Mouse (Mus musculus) cerebellum, postnatal 4 days (tissue): ENCODE data around the gene Snx9.

Experiments
- DNase-seq, 2 experiments: peaks; one replicate each; pipeline ENCODE4 v3.0.0; 2022; ENCODE audit warnings: low spot score in 2 of 2, mixed read lengths in 1 of 2

Gene Snx9

GRCm38 (mm10) chr17:5806823-5807222, 34.3 kb upstream of the Snx9 start:
- DNase-seq, result no peak

DNA sequence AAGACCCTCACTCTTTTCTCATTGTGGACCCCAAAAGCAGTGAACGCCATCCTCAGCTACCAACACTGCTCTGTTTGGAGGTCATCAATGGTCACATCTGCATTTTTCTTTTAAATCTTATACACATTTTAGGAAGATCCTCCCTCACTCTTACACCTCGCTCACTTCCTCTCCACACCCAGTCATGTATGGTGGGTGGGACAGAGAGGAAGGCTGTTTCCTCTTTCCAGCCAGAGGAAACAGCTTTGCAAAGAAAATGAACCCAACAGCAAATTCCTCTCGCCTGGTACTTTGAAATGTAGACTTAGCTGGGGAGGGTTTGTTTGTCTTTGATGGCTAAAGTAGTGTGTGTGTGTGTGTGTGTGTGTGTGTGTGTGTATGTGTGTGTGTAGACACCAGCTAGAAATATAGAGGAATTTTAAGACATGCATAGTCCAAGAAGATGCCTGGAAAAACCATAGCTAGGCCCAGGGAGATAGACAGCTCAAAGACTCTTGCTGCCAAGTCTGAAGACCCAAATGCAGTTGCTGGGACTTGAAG, 33.2 kb upstream of the Snx9 start:
- no peak for DNase-seq

DNA sequence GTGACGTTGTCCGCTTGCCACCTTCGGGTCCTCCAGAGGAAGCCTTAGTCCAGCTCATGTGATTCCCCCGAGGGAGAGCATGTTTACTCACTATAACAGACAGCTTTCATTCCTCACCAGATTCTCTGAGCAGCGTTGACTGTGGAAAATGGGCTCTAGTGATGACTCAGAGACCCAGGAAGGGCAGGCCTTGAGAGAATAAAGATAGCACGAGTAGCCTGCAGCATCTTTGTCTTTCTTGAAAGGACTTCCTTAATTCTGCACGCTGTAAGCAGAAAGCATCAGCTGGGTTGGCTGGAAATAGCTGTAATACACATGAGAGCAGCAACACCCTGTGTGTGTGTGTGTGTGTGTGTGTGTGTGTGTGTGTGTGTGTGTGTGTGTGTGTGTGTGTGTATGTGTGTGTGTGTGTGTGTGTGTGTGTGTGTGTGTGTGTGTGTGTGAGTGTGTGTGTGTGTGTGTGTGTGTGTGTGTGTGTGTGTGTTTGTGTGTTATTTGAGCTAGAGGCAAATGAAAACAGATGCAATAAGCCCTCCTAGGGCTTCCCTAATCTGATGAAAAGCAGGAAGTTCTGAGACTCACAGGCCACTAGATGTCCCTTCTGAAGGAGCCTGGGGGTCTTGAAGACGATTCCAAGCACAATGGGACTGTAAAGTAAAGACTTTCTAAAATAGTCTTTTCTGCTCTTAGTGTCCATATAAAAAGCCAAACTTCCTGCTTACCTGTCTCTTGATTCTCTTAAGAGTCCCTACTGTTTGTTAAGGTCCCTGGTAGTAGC, 27.1 kb upstream of the Snx9 start:
- no peak for DNase-seq

DNA sequence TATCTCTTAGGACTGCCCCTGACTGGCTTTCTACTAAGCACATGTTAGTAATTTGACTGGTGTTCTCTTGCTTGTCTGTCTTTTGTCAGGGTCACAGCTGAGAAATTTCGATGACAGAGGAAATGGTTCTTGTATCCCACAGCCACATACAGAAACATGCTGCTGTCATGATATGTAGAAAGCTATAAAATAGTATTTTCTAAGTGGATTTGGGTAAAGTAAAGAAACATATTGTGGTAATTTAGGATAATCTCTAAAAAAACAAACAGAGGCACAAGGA, 26.5 kb upstream of the Snx9 start:
- DNase-seq, result no peak

DNA sequence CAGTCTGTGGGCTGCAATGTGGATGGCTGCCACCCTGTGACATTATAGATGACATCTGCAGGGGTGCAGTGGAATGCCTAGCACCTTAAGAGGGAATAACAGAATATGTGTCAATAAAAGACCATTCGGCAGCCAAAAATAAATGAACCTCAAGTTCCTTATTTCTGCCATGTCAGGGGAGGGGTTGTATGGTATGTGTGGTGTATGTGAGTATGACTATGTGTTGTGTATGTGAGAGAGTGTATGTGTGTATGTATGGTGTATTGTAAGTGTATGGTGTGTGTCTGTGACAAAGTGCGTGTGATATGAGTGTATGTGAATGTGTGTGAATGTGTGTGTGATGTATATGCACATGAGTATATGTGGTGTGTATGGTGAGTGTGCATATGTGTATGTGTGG, 23.3 kb upstream of the Snx9 start:
- no peak for DNase-seq

DNA sequence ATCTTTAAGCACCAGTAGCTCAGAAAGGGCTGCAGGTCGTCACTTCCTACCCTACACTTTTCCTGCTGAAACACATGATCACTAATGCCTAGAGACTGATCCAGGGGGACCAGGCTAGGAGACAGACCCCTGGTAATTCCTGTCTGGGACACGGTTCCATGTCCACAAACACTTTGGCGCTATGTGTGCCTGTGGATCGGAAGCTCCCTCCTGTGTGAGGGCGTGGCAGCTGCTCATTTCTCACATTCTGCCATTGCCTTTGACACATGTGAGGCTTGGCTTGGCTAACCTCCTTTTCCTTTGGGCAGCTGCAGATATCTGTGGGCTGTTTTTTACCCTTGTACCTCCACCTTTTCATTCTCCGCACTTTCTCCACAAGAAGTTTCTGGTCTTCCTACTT, 22.0 kb upstream of the Snx9 start:
- no peak for DNase-seq

DNA sequence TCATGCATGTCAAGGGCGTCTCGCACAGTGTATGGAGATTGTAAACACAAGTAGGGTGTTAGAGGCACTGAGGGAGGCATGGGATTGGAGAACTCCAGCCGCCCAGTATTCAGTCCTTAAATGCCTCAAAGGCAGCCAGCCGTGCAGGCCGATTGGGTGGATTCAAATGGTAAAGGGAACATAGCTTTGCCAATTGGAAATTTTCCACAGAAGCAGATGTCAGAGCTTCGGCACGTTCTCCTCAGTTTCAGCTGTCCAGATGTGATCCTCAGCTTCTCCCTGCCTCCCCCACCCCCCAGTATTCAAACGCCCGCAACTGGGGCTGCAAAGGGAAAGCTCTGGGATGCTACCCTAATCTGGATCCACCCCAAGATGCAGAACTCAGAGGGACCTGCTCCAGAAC, 21.3 kb upstream of the Snx9 start:
- no peak for DNase-seq

GRCm38 (mm10) chr17:5822541-5822940, 18.6 kb upstream of the Snx9 start:
- no peak for DNase-seq

DNA sequence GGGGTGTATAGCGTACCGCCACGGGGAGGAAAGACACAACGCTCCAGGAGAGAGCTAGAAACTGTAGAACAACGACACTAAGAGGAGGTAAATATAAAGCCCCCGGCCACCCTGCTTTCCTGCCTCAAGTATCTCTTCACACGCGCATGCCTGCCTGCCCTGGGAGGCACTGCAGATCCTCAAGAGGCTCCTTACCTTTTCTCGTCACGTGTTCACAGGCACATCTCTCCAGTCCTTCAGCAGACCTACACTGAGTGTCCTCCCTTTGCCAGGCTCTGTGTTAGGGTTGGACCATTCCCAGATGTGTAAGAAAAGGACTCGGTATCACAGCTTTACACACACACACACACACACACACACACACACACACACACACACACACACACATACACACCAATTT, 18.1 kb upstream of the Snx9 start:
- DNase-seq, result no peak

- no peak for DNase-seq
Observed at GRCm38 (mm10) chr17:5827836-5828582, 13.1 kb upstream of the Snx9 start.

- no peak for DNase-seq
Observed at GRCm38 (mm10) chr17:5828583-5828836, 12.6 kb upstream of the Snx9 start.

- DNase-seq, result no peak
Observed at GRCm38 (mm10) chr17:5828944-5829343, 12.2 kb upstream of the Snx9 start.

GRCm38 (mm10) chr17:5829930-5830329, 11.2 kb upstream of the Snx9 start:
- no peak for DNase-seq

DNA sequence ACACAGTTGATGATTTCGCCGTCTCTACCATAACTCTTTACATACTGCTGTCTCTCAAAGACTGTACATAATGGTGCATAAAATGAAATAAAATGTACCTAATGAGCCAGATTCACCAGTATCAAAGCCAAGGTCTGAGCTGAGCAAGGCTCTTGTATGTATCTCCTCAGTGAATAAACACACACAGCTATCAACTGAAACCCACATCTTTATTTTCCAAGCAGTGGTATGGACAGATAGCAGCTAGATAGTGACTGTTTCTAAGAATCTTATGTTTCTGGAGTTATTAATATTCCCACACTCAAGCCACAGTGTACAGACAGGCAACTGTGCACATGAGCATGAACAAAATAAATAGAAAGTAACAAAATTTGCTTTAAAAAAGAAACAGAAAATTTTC, 10.7 kb upstream of the Snx9 start:
- no peak for DNase-seq

DNA sequence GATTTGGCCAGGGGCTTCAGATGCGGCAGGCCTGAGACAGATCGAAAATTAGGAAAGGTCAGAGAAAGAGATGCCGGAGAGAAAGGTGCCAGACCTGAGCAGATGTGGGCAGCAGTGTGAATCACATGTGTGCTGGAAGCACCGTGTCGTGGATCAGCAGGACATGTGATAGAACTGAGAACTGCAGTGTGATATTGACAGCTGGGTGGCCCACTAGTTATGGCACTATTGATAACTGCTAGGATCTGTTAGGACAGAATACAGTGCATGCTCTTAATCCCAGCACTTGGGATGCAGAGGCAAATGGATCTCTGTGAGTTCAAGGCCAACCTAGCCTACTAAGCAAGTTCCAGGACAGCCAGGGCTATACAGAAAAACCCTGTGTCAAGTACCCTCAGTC, 10.3 kb upstream of the Snx9 start:
- DNase-seq, result no peak

DNA sequence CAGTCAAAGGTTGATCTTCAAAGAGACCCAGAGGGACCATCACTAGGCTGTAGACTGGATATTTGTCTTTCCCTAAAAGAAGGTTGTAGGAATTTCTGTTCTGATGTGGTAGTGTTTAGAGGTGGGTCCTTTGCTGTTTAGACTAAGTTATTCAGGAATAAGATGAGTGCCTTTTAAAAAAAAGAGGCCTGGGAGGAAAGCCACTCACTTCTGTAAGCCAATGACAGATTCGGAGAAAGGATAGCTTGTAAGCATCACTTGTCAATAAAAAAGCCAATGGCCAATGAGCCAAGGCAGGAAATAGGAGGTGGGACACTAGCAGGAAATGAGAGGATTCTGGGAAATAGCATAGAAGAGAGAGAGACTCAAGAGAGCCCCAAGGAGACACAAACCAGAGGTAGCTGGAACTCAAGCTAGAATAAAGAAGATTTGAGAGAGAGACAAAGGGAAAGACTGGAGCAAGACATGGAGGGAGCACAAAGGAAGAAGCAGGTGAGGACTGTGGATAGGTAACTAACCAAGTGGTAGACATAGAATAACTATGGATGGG, 9.8 kb upstream of the Snx9 start:
- no peak for DNase-seq

- DNase-seq, result no peak
Observed at GRCm38 (mm10) chr17:5834166-5834565, 7.0 kb upstream of the Snx9 start.

DNA sequence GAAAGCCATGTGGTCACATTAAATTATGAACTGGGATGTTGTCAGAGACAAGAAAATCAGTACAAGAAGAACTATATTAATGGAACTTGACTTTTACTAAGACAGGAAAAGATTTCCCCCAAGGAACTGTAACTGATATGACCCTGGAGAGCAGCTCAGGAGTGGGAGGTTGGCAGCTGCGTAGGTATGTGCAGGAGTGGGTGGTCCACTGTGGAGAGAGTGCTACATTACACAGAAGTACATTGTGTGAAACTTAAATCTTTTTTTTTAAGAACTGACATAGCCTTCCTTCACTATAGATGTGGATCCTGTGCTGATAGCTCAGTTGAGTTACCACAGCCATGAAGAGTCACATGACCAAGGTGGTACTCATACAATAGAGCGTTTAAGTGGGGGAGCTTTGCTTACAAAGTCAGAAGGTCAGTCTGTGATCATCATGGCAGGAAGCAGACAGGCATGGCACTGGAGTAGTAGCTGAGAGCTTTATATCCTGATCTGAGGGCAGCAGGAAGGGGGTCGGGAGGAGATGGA, 6.3 kb upstream of the Snx9 start:
- no peak for DNase-seq

DNA sequence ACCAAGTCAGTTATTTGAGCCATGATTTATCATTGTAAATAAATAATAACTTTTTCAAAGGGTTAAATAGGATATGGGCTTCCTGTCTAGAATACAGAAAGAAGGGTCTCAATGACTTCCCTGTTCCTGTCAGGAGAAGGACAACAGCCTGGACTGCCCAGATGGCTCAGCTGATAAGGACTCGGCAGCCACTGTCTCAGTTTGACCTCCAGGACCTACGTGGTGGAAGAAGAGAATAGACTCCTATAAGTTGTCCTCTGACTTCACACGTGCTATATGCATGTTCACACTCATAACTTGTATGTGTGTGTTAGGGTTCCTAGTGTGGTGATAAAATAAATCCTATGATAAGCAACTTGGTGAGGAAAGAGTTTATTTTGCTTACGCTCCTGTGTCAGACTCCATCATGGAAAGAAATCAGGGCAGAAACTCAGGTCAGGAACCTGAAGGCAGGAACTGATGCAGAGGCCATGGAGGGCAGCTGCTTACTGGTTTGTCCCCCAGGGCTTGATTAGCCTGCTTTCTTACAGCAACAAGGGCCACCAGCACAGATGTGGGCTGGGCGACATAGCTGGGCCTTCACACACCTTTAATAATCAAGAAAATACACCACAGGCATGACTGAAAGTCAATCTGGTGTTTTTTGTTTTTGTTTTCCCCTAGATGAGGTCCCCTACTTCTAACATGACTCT, 1.4 kb upstream of the Snx9 start:
- DNase-seq, result no peak

DNA sequence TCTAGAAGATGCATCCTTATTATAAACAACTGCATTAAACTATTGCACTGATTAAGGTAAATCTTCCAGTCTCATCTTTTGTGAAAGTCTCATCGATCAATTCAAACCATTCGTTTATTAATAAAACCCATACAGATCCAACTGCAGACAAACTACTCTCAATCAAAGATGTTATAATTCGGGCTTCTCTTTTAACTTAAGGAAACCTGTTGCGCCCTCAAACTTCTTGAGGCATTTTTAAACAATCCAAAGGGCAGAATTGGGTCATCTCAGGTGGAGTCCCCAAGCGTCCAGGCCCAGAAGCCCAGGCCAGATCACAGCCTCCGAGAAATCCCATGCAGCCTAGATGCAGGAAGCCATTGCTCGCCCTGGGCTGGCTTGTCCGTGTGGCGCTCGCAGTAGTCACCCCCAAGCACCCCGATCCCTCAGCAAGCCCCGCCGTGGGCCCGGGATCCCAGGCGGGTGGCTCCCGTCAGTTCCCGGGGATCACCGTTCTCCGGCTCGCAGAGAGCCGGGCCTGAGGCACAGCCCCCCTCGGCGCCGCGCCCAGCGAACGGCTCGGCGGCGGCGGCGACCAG, 490 bp upstream of the Snx9 start:
- DNase-seq, result peak in 1 of 2 experiments; percentile 56

GRCm38 (mm10) chr17:5841943-5842273, 779 bp downstream of the Snx9 start:
- no peak for DNase-seq

- DNase-seq, result no peak
Observed at GRCm38 (mm10) chr17:5842988-5843640, 2.0 kb downstream of the Snx9 start.
